Mouse (Mus musculus) CH12F3 (cell line): ENCODE data around the gene Tmem268.

Source experiments
- in situ Hi-C: fragments of 300-500 bp; cut with MboI; formaldehyde crosslinking; loops from 2 replicates; pipeline ENCODE4 v1.14.3; 2020; ENCODE audit warnings: low sequenced_read_pairs

Gene Tmem268

DNA sequence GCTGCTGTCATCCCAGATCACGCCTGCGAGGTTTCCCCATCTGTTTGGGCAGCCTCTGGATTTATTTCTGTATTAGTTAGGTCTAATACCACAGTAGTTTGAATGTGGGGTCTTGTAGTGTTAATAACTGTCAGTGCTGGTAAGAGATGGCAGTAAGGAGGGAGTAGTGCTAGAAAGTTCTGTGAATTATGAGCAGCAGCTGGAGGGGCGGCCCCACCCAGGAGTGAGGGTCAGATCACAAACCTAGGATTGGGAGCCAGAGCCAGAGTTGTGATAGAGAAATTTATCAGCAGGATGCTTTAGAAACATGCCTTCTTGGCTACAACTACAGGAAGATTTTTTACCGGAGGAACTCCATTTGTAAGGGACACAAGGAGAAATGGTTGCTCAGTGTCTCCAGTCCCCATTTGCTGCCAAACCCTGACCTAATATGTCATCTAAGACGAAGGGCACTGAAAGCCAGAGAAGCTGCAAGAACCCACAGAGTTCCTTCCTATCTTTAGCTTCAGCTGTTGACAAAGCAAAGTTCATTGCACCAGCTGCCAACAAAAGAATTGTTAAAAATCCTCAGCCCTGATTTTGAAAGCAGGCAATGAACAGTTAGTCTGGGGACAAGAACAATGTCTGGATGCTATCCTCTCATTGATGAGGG is 36.0 kb downstream of the Tmem268 start:
- in situ Hi-C loops = no loop called here

DNA sequence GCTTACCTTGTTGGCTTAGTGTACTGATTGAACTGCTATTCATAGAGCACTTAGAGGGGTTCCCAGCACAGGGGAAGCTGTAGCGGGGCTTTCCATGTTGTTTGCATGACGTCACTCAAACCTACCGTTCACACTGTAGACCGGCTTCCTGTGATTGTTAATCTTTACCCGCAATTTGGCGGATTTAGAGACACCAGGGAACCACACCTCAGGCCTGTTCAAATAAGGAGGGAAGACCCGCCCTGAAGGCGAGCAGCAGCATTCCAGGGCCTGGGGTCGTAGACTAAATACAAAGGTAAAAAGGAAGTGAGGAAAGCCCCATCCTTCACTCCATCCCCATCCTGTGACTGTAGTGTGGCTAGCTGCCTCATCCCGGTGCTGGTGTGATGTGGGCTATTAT is 36.7 kb downstream of the Tmem268 start:
- in situ Hi-C loops = no loop called here

GRCm38 (mm10) chr4:63596010-63596409 is 37.4 kb downstream of the Tmem268 start:
- in situ Hi-C loops = no loop called here

DNA sequence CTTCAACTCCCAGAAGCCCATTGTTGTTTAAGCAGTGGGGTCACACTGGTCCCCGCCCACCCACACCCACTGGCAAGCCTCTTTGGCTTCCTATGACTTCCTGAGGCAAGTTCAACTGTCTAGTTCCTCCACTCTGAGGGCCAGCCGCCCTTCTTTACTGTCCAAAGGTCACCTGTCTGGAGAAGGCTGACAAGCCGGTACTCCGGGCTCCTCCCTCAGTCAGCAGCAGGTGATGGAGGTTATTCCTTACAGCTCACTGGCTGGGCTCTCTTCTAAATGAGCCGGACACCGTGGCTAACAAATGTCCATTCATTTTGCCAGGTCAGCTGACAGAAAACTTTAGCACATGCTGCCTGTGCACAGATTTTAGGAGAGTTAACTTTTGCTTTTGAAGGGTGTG is 42.2 kb downstream of the Tmem268 start:
- in situ Hi-C loops = no loop called here

DNA sequence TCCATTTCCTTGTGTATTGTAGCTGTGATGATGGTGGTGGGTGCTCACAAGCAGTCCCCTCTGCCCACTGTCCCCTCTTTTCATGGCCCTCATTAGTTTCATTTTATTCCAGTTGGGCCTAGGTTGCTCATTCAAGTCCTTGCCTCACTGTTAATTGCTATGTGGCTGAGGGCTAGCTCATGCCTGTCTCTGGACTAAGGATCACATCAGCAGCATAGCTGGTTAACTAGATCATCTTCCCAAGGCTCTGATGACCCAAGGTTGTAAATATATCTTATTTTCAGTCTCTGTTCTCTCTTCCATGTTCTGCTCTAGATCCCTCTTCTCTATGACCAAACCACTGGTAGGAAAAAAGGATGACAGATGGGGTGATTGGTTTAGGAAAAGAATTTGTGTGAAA is 42.7 kb downstream of the Tmem268 start:
- in situ Hi-C loops = no loop called here

DNA sequence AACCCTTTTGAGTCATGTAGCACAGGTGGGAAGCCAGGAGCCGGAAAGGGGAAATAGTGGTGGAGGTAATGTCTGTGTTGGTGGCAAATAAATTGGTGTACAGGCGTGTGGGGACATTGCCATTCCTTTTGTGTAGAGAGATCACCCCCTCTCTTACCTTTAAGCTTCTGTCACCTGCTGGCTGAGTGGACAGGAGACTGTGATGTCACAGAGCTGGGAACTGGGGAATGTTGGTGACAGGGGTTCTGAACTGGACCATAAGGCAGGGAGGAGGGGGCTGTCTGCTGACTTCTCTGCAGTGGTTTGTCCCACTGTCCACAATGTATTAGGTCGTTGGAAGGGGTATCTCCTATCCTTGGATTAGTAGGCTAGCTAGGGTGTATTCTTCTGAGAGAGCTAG is 46.4 kb downstream of the Tmem268 start, which contains the start of gene Gm11213:
Gene Gm11213, minus strand, starts transcription at position 317 of the 400 bp plus-strand sequence.
- in situ Hi-C loops = no loop called here

- in situ Hi-C loops = no loop called here
Measured at GRCm38 (mm10) chr4:63605545-63605944, 47.0 kb downstream of the Tmem268 start.

GRCm38 (mm10) chr4:63605968-63606367 is 47.4 kb downstream of the Tmem268 start:
- in situ Hi-C loops = no loop called here

DNA sequence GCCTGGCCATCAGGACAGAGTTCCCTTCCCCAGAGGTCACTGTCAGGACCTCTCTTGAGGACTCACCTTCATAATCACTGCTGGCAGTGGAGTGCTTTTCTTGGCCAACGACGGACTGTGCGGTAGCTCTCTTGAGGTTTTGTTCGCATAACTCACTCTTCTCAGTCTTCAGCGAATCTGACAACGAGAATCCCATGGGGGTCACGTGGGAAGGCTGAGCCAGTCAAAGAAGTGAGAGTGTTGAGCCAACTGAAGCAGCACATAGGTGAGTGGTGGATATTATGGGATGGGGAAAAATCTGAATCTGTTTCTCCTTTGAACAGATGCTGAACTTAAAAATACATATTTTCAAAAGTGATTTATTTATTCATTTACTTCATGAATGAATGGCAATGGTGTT is 49.8 kb downstream of the Tmem268 start:
- in situ Hi-C loops = no loop called here

- in situ Hi-C loops = no loop called here
Measured at GRCm38 (mm10) chr4:63621861-63622260, 63.3 kb downstream of the Tmem268 start.

- in situ Hi-C loops = no loop called here
Measured at GRCm38 (mm10) chr4:63622378-63622835, 63.8 kb downstream of the Tmem268 start, which contains the start of gene Tex48. Tex48 (minus strand) TSS chr4:63622428.

DNA sequence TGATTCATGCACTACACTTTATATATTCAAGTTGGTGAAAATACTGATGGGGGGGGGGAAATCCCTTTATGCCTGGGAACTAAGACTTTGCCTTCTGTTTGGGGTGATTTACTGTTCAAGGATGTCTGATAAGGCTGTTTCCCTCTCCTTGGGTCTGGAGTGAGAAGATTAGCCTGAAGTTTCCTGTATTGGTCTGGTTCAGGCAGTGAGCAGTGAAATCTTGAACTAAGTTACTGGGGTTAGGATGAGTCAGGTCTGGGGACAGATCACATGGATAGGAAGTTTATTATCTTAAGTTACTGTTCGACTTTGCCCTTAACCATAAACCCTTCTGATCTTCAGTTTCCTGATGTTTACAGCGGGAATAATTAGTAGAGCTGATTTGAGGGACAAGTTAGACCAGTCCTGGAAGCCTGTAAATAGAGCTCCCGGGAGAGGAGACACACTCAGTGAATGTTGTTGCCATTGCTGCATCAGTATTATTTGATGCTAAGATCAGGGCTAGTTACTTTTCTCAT is 67.0 kb downstream of the Tmem268 start:
- in situ Hi-C loops = no loop called here

GRCm38 (mm10) chr4:63627111-63627510 is 68.5 kb downstream of the Tmem268 start:
- in situ Hi-C loops = no loop called here

DNA sequence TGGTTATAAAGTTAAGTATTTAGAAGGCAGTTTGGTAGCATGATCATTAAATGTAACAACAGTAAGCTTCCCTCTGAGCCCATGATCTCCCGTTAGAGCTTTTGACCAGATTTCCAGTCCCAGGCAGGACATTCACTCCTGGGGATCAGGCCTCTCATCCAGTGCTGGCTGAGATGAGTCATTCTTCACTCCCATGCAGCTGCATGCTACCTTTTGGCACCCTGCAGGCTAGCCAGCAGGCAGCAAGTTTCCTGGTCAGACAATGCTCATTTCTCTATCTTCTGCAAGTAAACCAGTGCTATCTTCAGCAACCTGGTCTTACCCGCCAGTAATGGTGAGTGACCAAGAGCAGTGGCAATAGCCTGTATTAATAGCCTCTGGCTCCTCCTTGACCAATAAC is 74.6 kb downstream of the Tmem268 start:
- in situ Hi-C loops = no loop called here
